Mouse (Mus musculus): ENCODE results near the gene Cst6.

Cst6 gene

DNA sequence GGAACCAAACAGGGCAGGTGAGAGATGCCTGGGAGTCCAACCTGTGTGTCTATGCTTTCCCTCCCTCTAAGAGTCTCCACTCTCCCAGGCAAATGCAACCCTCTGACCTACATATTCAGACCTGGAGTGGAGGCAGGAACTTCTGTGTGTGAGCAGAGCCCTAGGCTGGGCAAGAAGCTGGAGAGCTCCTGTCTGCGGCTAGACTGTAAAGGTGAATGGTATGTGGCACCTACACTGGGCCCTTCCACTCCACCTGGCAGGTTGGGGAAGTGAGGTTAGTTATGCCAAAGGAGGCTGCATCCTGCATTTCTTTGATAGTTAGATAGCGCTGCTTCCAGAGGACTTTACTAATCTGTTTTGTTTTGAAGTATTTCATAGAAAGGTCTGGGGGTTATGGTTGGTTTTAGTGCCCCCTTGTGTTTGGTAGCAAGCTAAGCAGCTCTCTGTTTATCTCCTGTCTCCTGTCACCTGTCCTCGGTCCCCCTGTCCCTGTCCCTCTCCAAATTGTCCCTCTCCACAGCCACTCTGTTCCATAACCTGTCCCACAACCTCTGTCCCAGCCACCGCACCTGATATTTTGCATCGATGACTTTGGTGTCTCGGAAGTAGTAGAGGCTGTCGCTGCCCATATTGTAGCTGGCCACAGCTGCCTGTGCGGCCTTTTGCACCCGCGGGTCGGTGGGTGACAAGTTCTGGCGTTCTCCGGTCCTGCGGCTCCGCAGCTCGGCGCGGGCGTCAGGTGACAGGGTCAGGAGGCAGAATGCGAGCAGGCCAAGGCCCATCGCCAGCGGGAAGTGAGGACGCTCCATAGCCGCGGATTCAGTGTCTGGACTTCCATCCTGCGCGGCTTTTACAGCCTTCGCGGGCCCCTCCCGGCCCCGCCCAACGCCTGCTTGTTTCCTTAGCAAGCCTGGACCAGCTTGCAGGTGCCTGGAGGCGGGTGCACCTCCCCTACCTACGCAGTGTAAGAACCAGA, 560 bp downstream of the Cst6 start:
- peak; percentile 20 to 50 for DNase-seq

DNA sequence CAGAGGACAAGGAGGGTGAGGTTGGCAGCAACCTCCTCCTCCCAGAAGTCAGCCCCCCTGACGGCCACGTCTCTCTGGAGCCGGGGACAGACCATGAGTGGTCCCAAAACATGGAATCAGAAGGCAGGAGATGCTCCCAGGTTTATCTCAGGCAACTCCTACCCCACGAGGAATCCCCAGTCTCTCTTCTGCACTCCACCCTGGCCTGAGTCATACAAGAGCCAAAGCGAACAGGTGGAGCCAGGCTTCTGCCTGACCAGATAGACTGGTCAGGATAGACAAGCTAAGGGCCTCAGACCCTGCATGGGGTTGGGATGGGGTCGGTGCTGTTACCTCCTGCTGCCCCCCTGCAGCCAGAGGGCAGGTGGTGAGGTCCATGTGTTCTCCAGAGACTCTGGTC, 1.3 kb downstream of the Cst6 start:
- no peak for DNase-seq

GRCm38 (mm10) chr19:5345297-5346131, 3.9 kb downstream of the Cst6 start:
- DNase-seq = peak in 1 of 2 experiments; percentile 31

DNA sequence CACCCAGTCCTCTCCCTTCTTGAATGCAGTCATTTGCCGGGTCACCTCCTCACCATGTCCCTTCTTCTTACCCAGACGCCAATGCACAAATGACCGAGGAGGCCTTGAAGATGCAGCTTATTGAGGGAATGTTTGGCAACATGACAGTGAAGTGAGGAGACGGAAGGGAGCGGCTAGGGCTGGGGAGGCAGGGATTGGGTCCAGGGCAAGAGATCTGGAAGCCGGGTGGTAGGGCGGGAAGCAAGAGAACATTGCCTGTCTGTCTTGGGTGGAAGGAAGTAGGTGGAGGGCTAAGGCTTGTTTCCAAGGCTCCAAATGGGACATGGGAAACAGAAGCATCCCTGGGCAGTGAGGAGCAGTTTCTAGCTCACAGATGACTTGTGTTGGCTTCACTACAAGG, 8.0 kb downstream of the Cst6 start:
- peak; percentile 10 to 30 for DNase-seq

DNA sequence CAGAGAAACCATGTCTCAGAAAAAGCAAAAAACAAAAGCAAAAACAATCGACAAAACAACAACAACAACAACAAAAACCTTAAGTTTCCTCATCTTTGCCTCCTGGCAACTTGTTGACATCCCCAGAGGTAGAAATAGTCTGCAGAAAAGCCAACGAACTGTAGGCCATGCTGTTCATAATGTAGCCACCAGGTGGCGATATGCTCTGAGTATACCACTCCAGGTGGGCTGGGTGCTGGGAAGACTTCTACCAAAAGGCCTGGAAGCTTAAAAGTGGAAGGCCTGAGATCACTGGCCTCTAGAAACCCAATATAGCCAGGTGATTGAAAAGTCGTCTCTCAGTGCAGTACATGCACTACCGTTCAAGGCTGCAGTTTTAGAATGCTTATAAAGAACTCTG, 11.4 kb downstream of the Cst6 start:
- peak; percentile 80 to 93 for DNase-seq

DNA sequence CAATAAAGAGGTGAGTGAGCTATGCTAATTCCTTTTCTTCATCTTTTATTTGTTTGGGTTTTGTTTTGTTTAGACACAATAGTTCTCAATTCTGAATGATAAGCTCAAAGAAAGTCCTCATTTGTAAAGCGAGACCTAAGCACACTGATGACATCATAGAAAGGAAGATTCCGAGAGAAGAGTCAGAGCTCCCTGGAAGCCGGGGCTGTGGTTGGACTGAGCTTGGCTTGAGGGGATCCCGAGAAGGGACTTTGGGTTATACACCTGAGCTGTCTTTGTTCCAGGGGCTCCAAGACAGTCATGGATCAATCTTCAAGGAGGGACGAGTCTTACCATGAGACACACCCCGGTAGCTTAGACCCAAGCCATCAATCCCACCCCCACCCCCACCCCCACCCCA, 13.9 kb downstream of the Cst6 start, which contains the start of gene Catsper1:
TSS of gene Catsper1 (plus strand) at position 301 of the 400 bp plus-strand sequence.
- no peak for DNase-seq

DNA sequence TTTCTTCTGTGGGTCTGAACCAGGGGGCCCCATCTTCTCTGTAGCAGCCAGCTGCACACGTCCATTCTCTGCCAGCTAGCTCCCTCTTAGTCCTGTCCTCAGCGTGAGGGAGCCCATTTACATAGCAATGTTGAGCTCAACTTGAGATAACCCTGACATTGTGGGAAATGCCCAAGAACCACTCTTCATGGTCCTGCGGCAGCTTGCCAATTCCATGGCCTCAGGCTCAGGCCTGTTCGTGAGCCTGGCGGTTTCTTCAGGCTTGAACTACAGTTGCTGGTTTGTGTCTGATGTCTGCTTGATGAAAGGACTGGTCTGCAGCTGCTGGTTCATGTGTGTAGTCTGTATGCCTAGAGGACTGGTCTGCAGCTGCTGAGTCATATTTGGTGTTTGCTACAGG, 14.6 kb downstream of the Cst6 start:
- DNase-seq = no peak

- DNase-seq = peak; percentile 21 to 33
Observed at GRCm38 (mm10) chr19:5327970-5328369, 21.4 kb downstream of the Cst6 start.

DNA sequence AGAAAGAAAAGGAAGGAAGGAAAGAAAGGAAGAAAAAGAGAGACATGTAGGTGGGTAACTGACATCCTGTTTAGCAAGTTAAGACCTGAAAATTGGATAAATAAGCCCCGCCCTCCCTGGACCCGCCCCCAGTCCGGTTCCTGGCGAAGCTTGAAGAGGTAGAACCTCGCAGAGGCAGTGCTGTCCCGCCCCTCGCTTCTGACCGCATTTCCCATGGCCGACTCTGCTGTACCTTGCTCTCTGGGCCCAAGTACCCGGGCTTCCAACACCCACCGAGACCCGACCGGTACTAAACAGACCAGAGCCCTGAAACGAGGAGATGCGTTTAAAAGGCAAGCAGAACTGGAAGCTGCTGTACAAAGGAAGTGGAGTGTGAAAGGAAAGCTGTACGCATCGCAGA, 25.6 kb downstream of the Cst6 start:
- DNase-seq = peak; percentile 75 to 82

DNA sequence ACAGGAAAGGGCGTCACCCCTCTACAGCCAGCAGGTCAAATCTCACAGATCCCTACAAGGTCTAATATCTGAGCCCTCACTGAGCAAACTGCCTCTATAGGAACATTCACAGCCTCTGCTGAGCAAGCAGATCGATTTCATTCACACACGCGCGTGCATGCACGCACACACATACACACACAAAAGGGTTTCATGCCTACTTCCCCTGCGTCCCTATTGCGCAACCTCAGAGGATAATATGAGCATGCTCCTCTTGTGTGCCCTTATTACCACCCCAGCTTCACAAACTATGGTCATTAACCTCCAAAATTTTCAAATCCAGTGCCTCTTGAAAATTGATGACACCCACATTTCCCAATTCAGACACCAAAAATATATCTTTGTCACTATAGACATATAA, 36.2 kb downstream of the Cst6 start:
- DNase-seq = no peak

DNA sequence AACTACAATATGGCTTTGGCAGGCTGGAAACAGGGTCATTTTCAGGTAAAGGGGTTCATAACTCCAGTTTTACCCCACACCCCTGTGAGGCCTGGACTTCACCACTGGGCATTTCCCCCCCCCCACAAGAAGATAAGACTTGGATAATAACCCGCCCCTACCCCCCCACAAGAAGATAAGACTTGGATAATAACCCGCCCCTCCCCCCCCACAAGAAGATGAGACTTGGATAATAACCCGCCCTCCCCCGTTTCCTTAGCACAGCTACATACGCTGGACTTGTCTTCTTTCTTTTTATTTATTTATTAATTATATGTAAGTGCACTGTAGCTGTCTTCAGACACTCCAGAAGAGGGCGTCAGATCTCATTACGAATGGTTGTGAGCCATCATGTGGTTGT, 40.3 kb downstream of the Cst6 start:
- DNase-seq = no peak

DNA sequence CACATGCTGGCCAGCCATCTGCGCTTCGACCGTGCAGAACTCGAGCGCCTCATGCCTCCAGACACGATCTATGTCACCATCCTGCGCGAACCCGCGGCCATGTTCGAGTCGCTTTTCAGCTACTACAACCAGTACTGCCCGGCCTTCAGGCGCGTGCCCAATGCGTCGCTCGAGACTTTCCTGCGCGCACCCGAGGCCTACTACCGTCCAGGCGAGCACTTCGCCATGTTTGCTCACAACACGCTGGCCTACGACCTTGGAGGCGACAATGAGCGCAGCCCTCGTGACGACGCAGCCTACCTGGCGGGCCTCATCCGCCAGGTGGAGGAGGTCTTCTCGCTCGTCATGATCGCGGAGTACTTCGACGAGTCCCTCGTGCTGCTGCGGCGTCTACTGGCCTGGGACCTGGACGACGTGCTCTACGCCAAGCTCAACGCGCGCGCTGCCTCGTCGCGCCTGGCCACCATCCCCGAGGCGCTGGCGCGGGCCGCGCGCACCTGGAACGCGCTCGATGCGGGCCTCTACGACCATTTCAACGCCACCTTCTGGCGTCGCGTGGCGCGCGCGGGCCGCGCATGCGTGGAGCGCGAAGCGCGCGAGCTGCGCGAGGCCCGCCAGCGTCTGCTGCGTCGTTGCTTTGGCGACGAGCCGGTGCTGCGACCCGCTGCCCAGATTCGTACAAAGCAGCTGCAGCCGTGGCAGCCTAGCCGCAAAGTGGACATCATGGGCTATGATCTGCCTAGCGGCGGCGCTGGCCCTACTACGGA, 42.2 kb downstream of the Cst6 start:
- no peak for DNase-seq

GRCm38 (mm10) chr19:5306279-5306678, 43.1 kb downstream of the Cst6 start:
- DNase-seq = peak in 1 of 2 experiments; percentile 27

DNA sequence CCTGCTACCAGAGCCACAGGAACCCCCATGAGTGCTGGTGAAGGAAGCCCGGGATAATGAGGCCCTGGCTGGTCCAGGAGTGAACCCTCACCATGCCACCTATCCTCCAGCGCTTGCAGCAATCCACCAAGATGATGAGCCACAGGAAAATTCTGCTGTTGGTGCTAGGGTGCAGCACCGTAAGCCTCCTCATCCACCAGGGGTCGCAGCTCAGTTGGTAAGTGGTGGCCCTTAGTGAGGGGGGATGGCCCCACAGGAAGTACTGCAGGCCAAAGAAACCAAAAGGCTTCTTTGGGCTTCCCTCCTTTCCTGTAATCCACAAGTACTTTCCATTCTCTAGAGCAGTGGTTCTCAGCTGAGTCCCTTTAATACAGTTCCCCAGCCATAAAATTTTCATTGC, 46.9 kb downstream of the Cst6 start:
- DNase-seq = peak; percentile 41 to 83

- no peak for DNase-seq
Observed at GRCm38 (mm10) chr19:5300588-5300987, 48.8 kb downstream of the Cst6 start.

GRCm38 (mm10) chr19:5297903-5298800, 51.2 kb downstream of the Cst6 start, which contains the start of gene Gal3st3:
Gene Gal3st3, plus strand, starts transcription at chr19:5298331.
- no peak for DNase-seq

GRCm38 (mm10) chr19:5296630-5297029, 52.7 kb downstream of the Cst6 start:
- DNase-seq = no peak

DNA sequence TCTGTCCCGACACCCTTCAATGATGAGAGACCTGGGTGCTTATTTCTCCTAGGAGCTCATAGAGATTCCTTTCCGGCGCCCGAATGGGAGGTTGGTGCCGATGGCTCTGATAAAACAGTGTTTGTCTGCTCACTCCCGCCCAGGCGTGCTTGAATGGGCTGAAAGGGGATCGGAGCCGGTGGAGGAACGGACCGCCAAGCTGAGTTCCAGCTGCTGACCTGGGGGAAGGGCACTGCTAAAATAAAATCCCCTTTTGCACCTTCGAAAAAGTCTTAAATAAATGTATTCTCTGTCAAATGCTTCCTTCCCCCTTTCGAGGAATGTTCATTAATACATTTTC, 53.7 kb downstream of the Cst6 start:
- no peak for DNase-seq

DNA sequence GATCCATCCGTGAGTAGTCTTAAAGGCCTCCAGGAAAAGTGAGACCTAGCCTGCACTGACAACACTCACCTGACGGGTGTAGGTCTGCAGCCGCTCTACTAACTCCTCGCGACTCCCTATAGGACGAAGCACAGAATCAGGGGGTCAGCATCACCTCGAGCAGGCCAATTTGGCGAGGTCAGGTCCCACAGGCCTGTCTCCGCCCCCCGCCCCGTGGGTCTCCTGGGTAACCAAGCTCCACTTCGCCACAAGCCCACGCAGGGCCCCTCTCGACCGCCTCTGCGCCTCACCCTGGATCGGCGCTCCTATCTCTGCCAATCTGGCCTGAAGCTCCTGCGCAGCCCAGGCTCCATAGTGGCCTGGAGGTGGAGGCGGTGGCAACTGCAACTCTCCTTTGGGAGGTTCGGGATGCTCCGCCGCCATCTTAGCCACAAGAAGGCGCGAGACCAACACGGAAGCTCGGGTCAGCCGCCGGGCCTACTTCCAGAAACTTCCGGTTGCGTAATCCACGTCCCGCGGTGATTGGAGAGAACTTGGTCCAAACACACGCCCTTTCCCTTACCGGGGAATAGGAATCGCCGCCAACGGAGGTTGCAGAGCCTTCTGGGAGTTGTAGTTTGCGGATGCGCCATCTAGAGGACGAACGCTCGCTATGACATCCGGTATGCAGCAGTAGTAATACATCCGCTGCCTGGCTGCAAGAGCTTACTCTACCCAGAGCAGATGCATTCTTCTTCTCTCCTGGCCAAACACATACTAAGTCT, 54.2 kb downstream of the Cst6 start, which contains the start of gene Sf3b2:
TSS of gene Sf3b2 (minus strand) at position 484 of the 764 bp plus-strand sequence.
- DNase-seq = peak; percentile 98 to 99

Measured in kidney, postnatal 36 days (tissue).